ENCODE assay signal across 23 mouse cellular contexts in genomic region chr14:121658537-121658936, GRCm38 (mm10).
DNase-seq lines count a peak whose midpoint lies in the region; ATAC-seq and TF ChIP-seq lines count a peak whose summit lies in the region.
"Had no signal": no experiment of that assay in that cellular context is flagged by ENCODE, and none has a peak within 500 bp of the region (broad histone marks: within the 10 kb centered on the region; RNA-seq: fewer than 3 reads in every experiment).

No protein-coding gene starts in this region.

- H3K9ac ChIP-seq in kidney, embryonic 14.5 days (ENCODE audit: low read depth, low read length) = no peak overlapping the region
- H3K9ac ChIP-seq in kidney, postnatal 0 days (ENCODE audit: low read depth, low read length) = no peak overlapping the region
- H3K9ac ChIP-seq in CH12.LX (ENCODE audit: insufficient read depth, low read depth) = no peak overlapping the region
- H3K9ac ChIP-seq: embryonic facial prominence, embryonic 12.5 days; embryonic facial prominence, embryonic 15.5 days; forebrain, postnatal 0 days; heart, embryonic 13.5 days; hindbrain, embryonic 12.5 days; hindbrain, embryonic 15.5 days had no signal

- no peaks in the 10 kb centered on the region for H3K79me2 ChIP-seq in CH12.LX (replicated peaks; ENCODE audit: control insufficient read depth, extremely low read depth, insufficient read depth, poor library complexity, severe bottlenecking)

- no peak for TF ChIP-seq CTCF in gastrocnemius, adult 2 months (IDR thresholded peaks at IDR 0.05)
- TF ChIP-seq CTCF in kidney, postnatal 0 days (IDR thresholded peaks at IDR 0.05; ENCODE audit: low read depth) = no peak
- no peak for TF ChIP-seq CTCF in CH12.LX (conservative IDR thresholded peaks at IDR 0.05 in 1 of 2, IDR thresholded peaks at IDR 0.05 in 1 of 2; ENCODE audit: low read depth in 2 of 2, low read length in 2 of 2)

- no peaks in the 10 kb centered on the region; the same call in 1 of the 2 replicates for H3K36me3 ChIP-seq in kidney, embryonic 14.5 days (ENCODE audit: control insufficient read depth, insufficient read depth, low read length)
- 0 out of 2 replicates have a peak, but pooled peaks cover 12% of the 10 kb centered on the region for H3K36me3 ChIP-seq in kidney, postnatal 0 days (ENCODE audit: insufficient read depth, low read length)
- peaks cover 5 to 41% of the 10 kb centered on the region in 2 experiments for H3K36me3 ChIP-seq in CH12.LX (replicated peaks in 1 of 2; ENCODE audit: control insufficient read depth in 1 of 2, insufficient read depth in 1 of 2, low read length in 1 of 2)
- H3K36me3 ChIP-seq: embryonic facial prominence, embryonic 12.5 days; embryonic facial prominence, embryonic 15.5 days; hindbrain, embryonic 12.5 days had no signal

- TF ChIP-seq EP300 in CH12.LX (IDR thresholded peaks at IDR 0.05; ENCODE audit: low read length) = no peak

- H3K27ac ChIP-seq in gastrocnemius, adult 2 months = peak overlapping the region; percentile 40; the same call in 1 of the 2 replicates
- peak overlapping the region; percentile 62; the same call in 1 of the 2 replicates for H3K27ac ChIP-seq in kidney, embryonic 14.5 days (ENCODE audit: low read depth, low read length)
- peak overlapping the region; percentile 15; the same call in 1 of the 2 replicates for H3K27ac ChIP-seq in kidney, postnatal 0 days
- H3K27ac ChIP-seq in CH12.LX (ENCODE audit: insufficient read depth, low read depth) = no peak overlapping the region; the same call in 1 of the 2 replicates
- H3K27ac ChIP-seq: embryonic facial prominence, embryonic 12.5 days; embryonic facial prominence, embryonic 15.5 days; heart, embryonic 13.5 days; hindbrain, embryonic 12.5 days; hindbrain, embryonic 15.5 days had no signal

- H3K9me3 ChIP-seq in kidney, embryonic 14.5 days (ENCODE audit: control insufficient read depth, low read length) = no peaks in the 10 kb centered on the region
- H3K9me3 ChIP-seq in kidney, postnatal 0 days (replicated peaks; ENCODE audit: low read length) = no peaks in the 10 kb centered on the region; the same call in 1 of the 2 replicates
- peaks cover 6% of the 10 kb centered on the region for H3K9me3 ChIP-seq in CH12.LX (replicated peaks; ENCODE audit: low read length)
- H3K9me3 ChIP-seq: embryonic facial prominence, embryonic 12.5 days; embryonic facial prominence, embryonic 15.5 days; heart, embryonic 13.5 days; hindbrain, embryonic 12.5 days; hindbrain, embryonic 15.5 days had no signal

- DNase-seq in gastrocnemius, adult 2 months = no peak
- no peak for DNase-seq in gastrocnemius, adult 8-10 months (ENCODE audit: low spot score in 2 of 2)
- no peak for DNase-seq in kidney, adult 11 months
- peak; percentile 46 for DNase-seq in kidney, postnatal 0 days (ENCODE audit: low spot score)
- no peak for DNase-seq in kidney, adult 8-10 months
- no peak for DNase-seq in CH12.LX (ENCODE audit: extremely low read depth)
- DNase-seq: adrenal gland, postnatal 10 days; adrenal gland, postnatal 36 days; cerebellum, adult 2 months; cerebellum, adult 9-11 months; cerebellum, postnatal 25 days; forebrain, postnatal 0 days; gastrocnemius, postnatal 10 days; gastrocnemius, postnatal 36 days; heart, postnatal 14 days had no signal

- peak; percentile 53 for ATAC-seq in kidney, embryonic 14.5 days (ENCODE audit: low FRiP score, low TSS enrichment)
- peak; percentile 42; the same call in 1 of the 2 replicates for ATAC-seq in kidney, postnatal 0 days (replicated peaks; ENCODE audit: low FRiP score, low read depth)
- ATAC-seq: forebrain, embryonic 14.5 days; forebrain, postnatal 0 days had no signal

- peaks cover 41% of the 10 kb centered on the region for H3K4me1 ChIP-seq in kidney, embryonic 14.5 days (ENCODE audit: control insufficient read depth, insufficient read depth, low read length)
- peaks cover 23% of the 10 kb centered on the region for H3K4me1 ChIP-seq in kidney, postnatal 0 days (replicated peaks; ENCODE audit: insufficient read depth, low read length)
- H3K4me1 ChIP-seq in CH12.LX (ENCODE audit: control insufficient read depth in 1 of 2, insufficient read depth in 2 of 2) = peaks cover 8 to 26% of the 10 kb centered on the region in 2 experiments
- H3K4me1 ChIP-seq: embryonic facial prominence, embryonic 12.5 days; hindbrain, embryonic 12.5 days; hindbrain, embryonic 15.5 days had no signal

- no peak overlapping the region for H3K4me3 ChIP-seq in gastrocnemius, adult 2 months
- H3K4me3 ChIP-seq in kidney, embryonic 14.5 days (ENCODE audit: low read length) = no peak overlapping the region
- no peak overlapping the region for H3K4me3 ChIP-seq in kidney, postnatal 0 days (replicated peaks; ENCODE audit: low read depth, low read length)
- H3K4me3 ChIP-seq in CH12.LX (replicated peaks in 1 of 3; ENCODE audit: low read depth in 2 of 3, low read length in 2 of 3, poor library complexity in 1 of 3) = peak overlapping the region in 1 of 3 experiments; percentile 16
- H3K4me3 ChIP-seq: embryonic facial prominence, embryonic 12.5 days; embryonic facial prominence, embryonic 15.5 days; heart, embryonic 13.5 days; hindbrain, embryonic 12.5 days; hindbrain, embryonic 15.5 days had no signal

- intact Hi-C loops in gastrocnemius, adult 2 months (cut with DNase I) = no loop called here

- no peak overlapping the region; the same call in 1 of the 2 replicates for H3K4me2 ChIP-seq in kidney, embryonic 14.5 days (replicated peaks; ENCODE audit: low read depth, low read length)
- no peak overlapping the region for H3K4me2 ChIP-seq in kidney, postnatal 0 days (ENCODE audit: low read length)
- no peak overlapping the region for H3K4me2 ChIP-seq in CH12.LX (ENCODE audit: insufficient read depth, low read depth, poor library complexity, severe bottlenecking)
- H3K4me2 ChIP-seq: embryonic facial prominence, embryonic 12.5 days; embryonic facial prominence, embryonic 15.5 days; heart, embryonic 13.5 days; hindbrain, embryonic 12.5 days; hindbrain, embryonic 15.5 days had no signal

- TF ChIP-seq POLR2A in CH12.LX (IDR thresholded peaks at IDR 0.05; ENCODE audit: low read depth, low read length) = no peak

- H3K27me3 ChIP-seq in kidney, embryonic 14.5 days (ENCODE audit: control insufficient read depth, insufficient read depth, low read length) = no peaks in the 10 kb centered on the region
- no peaks in the 10 kb centered on the region for H3K27me3 ChIP-seq in kidney, postnatal 0 days (ENCODE audit: insufficient read depth, low read length)
- H3K27me3 ChIP-seq in CH12.LX (replicated peaks) = no peaks in the 10 kb centered on the region
- H3K27me3 ChIP-seq: embryonic facial prominence, embryonic 12.5 days; embryonic facial prominence, embryonic 15.5 days; heart, embryonic 13.5 days; hindbrain, embryonic 12.5 days; hindbrain, embryonic 15.5 days; Patski had no signal

- in situ Hi-C loops in CH12.LX (cut with MboI; ENCODE audit: low pct_ligation_motif_present, low pct_unique_long_range_greater_than_20kb, low sequenced_read_pairs) = no loop called here

- dilution Hi-C loops in CH12.LX (cut with MboI; ENCODE audit: extremely low pct_ligation_motif_present, extremely low pct_unique_long_range_greater_than_20kb, low sequenced_read_pairs) = no loop called here

- TF ChIP-seq RAD21 in CH12.LX (IDR thresholded peaks at IDR 0.05; ENCODE audit: low read depth, low read length) = no peak

- WGBS in kidney, embryonic 14.5 days = 62% methylated on average over 9 of the region's 9 CpGs
- WGBS in kidney, postnatal 0 days = 49% methylated on average over 9 of the region's 9 CpGs

TF ChIP-seq in CH12.LX, 34 proteins besides CTCF, POLR2A, EP300 and RAD21:
- TF ChIP-seq BHLHE40 (IDR thresholded peaks at IDR 0.05; ENCODE audit: low read depth, low read length) = no peak
- no peak for TF ChIP-seq PAX5 (IDR thresholded peaks at IDR 0.05; ENCODE audit: low read length)
- TF ChIP-seq JUN (IDR thresholded peaks at IDR 0.05; ENCODE audit: insufficient read depth, low read depth, low read length) = no peak
- TF ChIP-seq NRF1 (IDR thresholded peaks at IDR 0.05; ENCODE audit: low read depth, low read length) = no peak
- TF ChIP-seq MYC (IDR thresholded peaks at IDR 0.05; ENCODE audit: low read depth, low read length) = no peak
- TF ChIP-seq IRF4 (IDR thresholded peaks at IDR 0.05; ENCODE audit: low read depth, low read length) = no peak
- no peak for TF ChIP-seq CHD1 (IDR thresholded peaks at IDR 0.05; ENCODE audit: low read depth, low read length)
- 0 out of 2 replicates have a peak, but pooled peaks have one; percentile 4 for TF ChIP-seq SIN3A (IDR thresholded peaks at IDR 0.05; ENCODE audit: low read length)
- no peak for TF ChIP-seq GABPA (IDR thresholded peaks at IDR 0.05; ENCODE audit: insufficient replicate concordance, low read depth, low read length)
TF ChIP-seq in CH12.LX: peak in this region for 1.
